Mouse (Mus musculus) limb, embryonic 14.5 days (tissue): ENCODE results near the gene Zfp128. TPM values are rescaled to one million over a fixed set of nuclear protein-coding genes. Genes with fewer than 3 reads are reported as not detected.
A peak's percentile ranks its signal among the peaks of the same experiment; 100 is the strongest.

Experiments
- ATAC-seq: fragments of 200-750 bp; cut with Nextera tagmentation; 2 replicates; pipeline ENCODE4 v1.8.0; 2017; ENCODE audit warnings: low read depth, moderate number of reproducible peaks, moderate TSS enrichment; ENCODE audit not compliant: low FRiP score
- DNase-seq: peaks from one replicate; pipeline ENCODE4 v3.0.0-alpha.2; 2015; ENCODE audit warnings: low spot score
- H3K27ac ChIP-seq: fragments of 300-500 bp; sonication (generic); replicated peaks from 2 replicates; pipeline ENCODE4 v1.5.1; 2014; ENCODE audit warnings: low read depth, mild to moderate bottlenecking, low read length, moderate library complexity, mixed read lengths
- H3K27me3 ChIP-seq: fragments of 300-500 bp; sonication (generic); 2 replicates; pipeline ENCODE4 v1.6.1; 2014; ENCODE audit warnings: low read length, mixed read lengths; ENCODE audit not compliant: control insufficient read depth, insufficient read depth
- H3K36me3 ChIP-seq: fragments of 300-500 bp; sonication (generic); 2 replicates; pipeline ENCODE4 v1.6.1; 2014; ENCODE audit warnings: mild to moderate bottlenecking, low read length, moderate library complexity, mixed read lengths; ENCODE audit not compliant: control insufficient read depth, insufficient read depth
- H3K4me1 ChIP-seq: fragments of 300-500 bp; sonication (generic); 2 replicates; pipeline ENCODE4 v1.6.1; 2014; ENCODE audit warnings: antibody characterized with exemption, low read length, mixed read lengths; ENCODE audit not compliant: control insufficient read depth, insufficient read depth
- H3K4me2 ChIP-seq: fragments of 300-500 bp; sonication (generic); replicated peaks from 2 replicates; pipeline ENCODE4 v1.6.1; 2014; ENCODE audit warnings: low read depth, mild to moderate bottlenecking, low read length, moderate library complexity; ENCODE audit not compliant: severe bottlenecking
- H3K4me3 ChIP-seq: fragments of 300-500 bp; sonication (generic); replicated peaks from 2 replicates; pipeline ENCODE4 v1.5.1; 2014; ENCODE audit warnings: low read length
- H3K9ac ChIP-seq: fragments of 300-500 bp; sonication (generic); 2 replicates; pipeline ENCODE4 v1.6.1; 2014; ENCODE audit warnings: mild to moderate bottlenecking, low read depth, low read length, moderate library complexity; ENCODE audit not compliant: severe bottlenecking
- H3K9me3 ChIP-seq: fragments of 300-500 bp; sonication (generic); 2 replicates; pipeline ENCODE4 v1.6.1; 2016; ENCODE audit warnings: low read length; ENCODE audit not compliant: control insufficient read depth
- POLR2A ChIP-seq: fragments of 200-500 bp; IDR thresholded peaks from 2 replicates; pipeline ENCODE4 v1.8.0; 2012; ENCODE audit warnings: inconsistent platforms, mild to moderate bottlenecking, moderate library complexity, borderline replicate concordance; ENCODE audit not compliant: insufficient read depth, insufficient read length; ENCODE audit errors: extremely low read depth
- WGBS: fragments of 180-500 bp; shearing (Covaris S2); extraction: QIAGEN DNeasy Blood & Tissue Kit; methylation state at CpG from one replicate; pipeline ENCODE4 v1.1.7; 2014; 5-methylcytosine and 5-hydroxymethylcytosine counted together
- polyA plus RNA-seq, 2 experiments: library from polyadenylated mRNA; depleted of rRNA in 1 of 2; stranded (reverse) in 1 of 2; unstranded in 1 of 2; fragments of >200 nt; fragmentation: Nextera tagmentation in 1 of 2; extraction: Ambion mirVana in 1 of 2; gene quantifications; 2 replicates each; pipeline versions ENCODE4 v1.2.1 to v1.2.3; 2012 to 2014

Gene Zfp128
- polyA plus RNA-seq, 2 experiments = 4.8 TPM

- H3K4me2 ChIP-seq = peak within 1 kb of the TSS; percentile 89
- peak within 1 kb of the TSS; percentile 92 for H3K9ac ChIP-seq
- peak within 1 kb of the TSS; percentile 98 for H3K4me3 ChIP-seq
- H3K9me3 ChIP-seq = no peaks in the 10 kb centered on the region
- peak within 1 kb of the TSS; percentile 96 for H3K27ac ChIP-seq
- peak; percentile 97; the same call in 1 of the 2 replicates for TF ChIP-seq POLR2A
- WGBS = 1% methylated on average over 55 of the region's 55 CpGs
- ATAC-seq (peak; percentile 98), DNase-seq (peak; percentile 99)
- H3K4me1 ChIP-seq = peaks cover 10% of the 10 kb centered on the region
- peaks cover 40% of the 10 kb centered on the region for H3K36me3 ChIP-seq
- peaks cover 12% of the 10 kb centered on the region; the same call in 1 of the 2 replicates for H3K27me3 ChIP-seq
Observed at GRCm38 (mm10) chr7:12921705-12922465, 40.9 kb downstream of the Zfp128 start, which contains the start of gene Rps5. Rps5 (plus strand) TSS chr7:12922290.

DNA sequence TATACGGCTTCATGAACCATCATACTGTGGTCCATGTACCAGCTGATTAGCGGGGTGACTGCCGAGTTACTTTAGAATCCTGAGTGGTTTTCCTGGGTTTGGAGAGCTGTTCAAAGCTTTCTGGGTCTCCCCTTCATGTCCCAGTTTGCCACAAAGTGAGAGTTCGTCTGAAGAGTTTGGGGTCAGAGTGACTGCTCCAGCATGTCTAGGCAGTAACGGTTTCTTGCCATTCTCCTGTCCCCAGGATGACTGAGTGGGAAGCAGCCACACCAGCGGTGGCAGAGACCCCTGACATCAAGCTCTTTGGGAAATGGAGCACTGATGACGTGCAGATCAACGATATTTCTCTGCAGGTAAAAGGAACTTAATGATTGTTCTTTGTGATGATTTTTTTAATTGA, 41.8 kb downstream of the Zfp128 start:
- WGBS = under 1% methylated on average over 8 of the region's 8 CpGs
- Histone ChIP-seq H3K9me3 (no peaks in the 10 kb centered on the region), H3K27ac (no peak overlapping the region; the same call in 1 of the 2 replicates), H3K9ac (peak overlapping the region; percentile 92), H3K27me3 (peaks cover 16% of the 10 kb centered on the region; the same call in 1 of the 2 replicates), H3K4me2 (peak overlapping the region; percentile 89), H3K36me3 (peaks cover 42% of the 10 kb centered on the region), H3K4me3 (peak overlapping the region; percentile 98), H3K4me1 (peaks cover 10% of the 10 kb centered on the region)
- DNase-seq (no peak), ATAC-seq (no peak)
- TF ChIP-seq POLR2A = no peak

- peaks cover 42% of the 10 kb centered on the region for H3K36me3 ChIP-seq
- no peak overlapping the region for H3K4me3 ChIP-seq
- WGBS = 86% methylated on average over 7 of the region's 7 CpGs
- no peak for ATAC-seq
- H3K27me3 ChIP-seq = peaks cover 25% of the 10 kb centered on the region; the same call in 1 of the 2 replicates
- no peak for DNase-seq
- no peak overlapping the region for H3K4me2 ChIP-seq
- no peak overlapping the region for H3K9ac ChIP-seq
- peaks cover 10% of the 10 kb centered on the region for H3K4me1 ChIP-seq
- TF ChIP-seq POLR2A = no peak
- H3K27ac ChIP-seq = no peak overlapping the region
- no peaks in the 10 kb centered on the region for H3K9me3 ChIP-seq
Observed at GRCm38 (mm10) chr7:12926316-12926715, 45.3 kb downstream of the Zfp128 start.

GRCm38 (mm10) chr7:12927191-12927680, 46.3 kb downstream of the Zfp128 start, which contains the start of gene Rnf225:
Rnf225 (plus strand) TSS chr7:12927416.
- Histone ChIP-seq H3K4me3 (peak within 1 kb of the TSS; percentile 36), H3K9me3 (no peaks in the 10 kb centered on the region), H3K4me1 (peaks cover 10% of the 10 kb centered on the region), H3K9ac (peak within 1 kb of the TSS; percentile 45), H3K4me2 (peak within 1 kb of the TSS; percentile 53), H3K36me3 (peaks cover 42% of the 10 kb centered on the region), H3K27me3 (peaks cover 25% of the 10 kb centered on the region; the same call in 1 of the 2 replicates), H3K27ac (no peak within 1 kb of the TSS)
- no peak for TF ChIP-seq POLR2A
- DNase-seq (peak; percentile 40), ATAC-seq (peak; percentile 10; the same call in 1 of the 2 replicates)
- WGBS = 20% methylated on average over 8 of the region's 8 CpGs

DNA sequence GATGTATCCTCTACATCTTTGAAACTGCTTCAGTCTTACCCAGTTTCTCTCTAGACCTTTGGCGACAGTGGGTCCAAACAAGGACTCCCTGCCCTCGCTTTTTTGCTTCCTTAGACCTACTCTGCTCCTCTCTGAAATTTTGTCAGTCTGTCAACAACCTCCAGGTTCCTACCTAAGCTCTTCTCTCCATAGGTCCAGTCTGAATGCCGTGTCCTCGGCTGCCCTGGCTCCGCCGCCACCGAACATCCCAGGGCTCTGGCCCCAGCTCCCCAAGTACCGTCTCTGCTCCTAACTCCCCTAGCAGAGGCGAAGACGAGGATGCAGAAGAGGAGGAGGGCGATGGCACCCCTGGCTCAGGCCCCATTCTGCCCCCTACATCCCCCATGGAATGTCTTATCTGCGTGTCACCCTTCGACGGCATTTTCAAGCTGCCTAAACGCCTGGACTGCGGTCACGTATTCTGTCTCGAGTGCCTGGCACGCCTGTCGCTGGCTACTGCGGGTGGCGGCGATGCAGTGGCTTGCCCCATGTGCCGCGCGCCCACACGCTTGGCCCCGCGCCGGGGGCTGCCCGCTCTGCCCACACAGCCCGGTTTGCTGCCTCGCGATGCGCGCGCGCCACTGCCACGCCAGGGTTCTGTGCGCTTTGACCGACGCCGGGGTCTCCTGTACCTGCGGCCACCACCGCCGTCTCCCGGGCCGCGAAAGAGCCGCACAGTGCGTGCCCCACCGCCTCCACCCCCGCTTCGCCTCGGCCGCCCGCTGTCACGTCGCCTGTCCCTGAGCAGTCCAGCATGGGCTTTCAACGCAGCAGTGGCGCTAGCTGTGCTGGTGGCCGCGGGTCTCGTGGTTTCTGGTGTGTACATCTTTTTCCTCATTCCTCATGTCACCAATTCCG, 47.0 kb downstream of the Zfp128 start:
- Histone ChIP-seq H3K4me1 (peaks cover 8% of the 10 kb centered on the region), H3K9me3 (no peaks in the 10 kb centered on the region), H3K4me2 (peak overlapping the region; percentile 53), H3K4me3 (peak overlapping the region; percentile 36), H3K27ac (no peak overlapping the region), H3K27me3 (peaks cover 25% of the 10 kb centered on the region; the same call in 1 of the 2 replicates), H3K9ac (peak overlapping the region; percentile 45), H3K36me3 (peaks cover 42% of the 10 kb centered on the region)
- no peak for TF ChIP-seq POLR2A
- 2% methylated on average over 53 of the region's 65 CpGs for WGBS
- DNase-seq (no peak), ATAC-seq (peak; percentile 42; the same call in 1 of the 2 replicates)
